Mouse (Mus musculus) spleen, adult 18-20 months (tissue): ENCODE results near the gene Mast4.

Experiments
- DNase-seq, 2 experiments: peaks; one replicate each; pipeline ENCODE4 v3.0.0; 2022; ENCODE audit warnings: mixed read lengths in 2 of 2

Gene Mast4

DNA sequence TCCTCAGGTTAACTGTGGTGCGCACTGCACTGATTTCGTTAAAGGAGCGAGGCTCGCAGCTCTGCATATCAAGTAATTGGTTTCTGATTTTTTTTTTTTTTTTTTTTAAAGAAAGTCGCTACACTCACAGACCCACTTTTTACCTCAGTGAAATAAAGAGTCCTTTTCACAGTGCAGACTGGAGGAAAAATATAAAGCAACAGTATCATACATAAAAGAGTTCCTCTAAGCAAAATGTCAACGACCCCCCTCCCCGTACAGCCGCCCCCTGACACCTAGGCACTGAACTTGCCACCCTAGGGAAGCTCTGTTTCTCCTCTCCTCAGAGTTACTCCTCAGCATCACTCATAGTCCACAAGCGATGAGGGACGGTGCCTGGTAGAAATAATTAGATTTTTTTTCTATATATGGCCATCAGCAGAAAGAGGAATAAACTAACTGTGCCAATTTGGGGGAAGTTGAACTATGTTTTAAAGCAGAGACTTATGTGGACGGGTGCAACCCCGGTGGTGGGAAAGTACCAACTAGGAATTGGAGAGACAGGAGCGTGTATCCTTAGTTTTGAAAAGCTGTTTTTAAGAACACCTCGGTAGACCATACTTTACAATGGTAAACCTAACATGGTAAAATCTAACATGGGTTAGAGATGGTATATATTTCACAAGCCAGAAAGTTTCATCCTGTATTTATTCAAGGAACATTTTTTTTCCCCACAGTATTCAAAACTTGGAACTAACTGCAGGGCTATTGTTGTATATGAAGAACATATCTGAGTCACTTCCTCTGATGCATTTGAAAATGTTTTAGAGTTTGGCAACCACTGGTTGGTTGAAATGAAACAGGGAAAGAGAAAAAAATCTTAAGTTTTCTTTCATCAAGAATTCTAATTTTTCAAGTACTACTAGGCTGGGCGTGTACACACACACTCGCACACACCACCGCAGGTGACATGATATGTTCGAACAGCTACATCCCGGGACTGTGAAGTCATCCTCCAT lies 375.7 kb downstream of the Mast4 start:
- no peak for DNase-seq

- no peak for DNase-seq
These were observed 376.6 kb downstream of the Mast4 start for GRCm38 (mm10) chr13:102957508-102958272.

- DNase-seq = no peak
These were observed 378.8 kb downstream of the Mast4 start for GRCm38 (mm10) chr13:102955506-102955905.

DNA sequence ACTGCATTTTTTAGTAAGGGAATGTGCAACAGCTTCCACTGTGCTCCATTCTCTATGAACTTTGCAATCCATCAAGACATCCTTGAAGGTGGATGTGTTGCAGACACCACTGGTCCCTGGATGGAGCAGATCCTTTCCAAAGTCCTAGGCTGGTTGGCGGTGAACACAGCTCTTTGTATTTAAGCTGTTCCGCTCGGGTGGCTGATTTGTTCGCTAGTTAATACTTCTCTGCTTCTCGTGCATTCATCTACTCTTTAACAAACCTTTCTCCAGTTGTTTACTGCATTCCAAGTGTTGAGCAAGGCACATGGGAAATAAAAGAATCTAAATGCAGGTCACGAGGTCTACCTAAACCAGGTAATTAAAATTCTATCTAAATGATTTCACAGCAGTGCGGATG lies 384.5 kb downstream of the Mast4 start:
- DNase-seq = no peak

DNA sequence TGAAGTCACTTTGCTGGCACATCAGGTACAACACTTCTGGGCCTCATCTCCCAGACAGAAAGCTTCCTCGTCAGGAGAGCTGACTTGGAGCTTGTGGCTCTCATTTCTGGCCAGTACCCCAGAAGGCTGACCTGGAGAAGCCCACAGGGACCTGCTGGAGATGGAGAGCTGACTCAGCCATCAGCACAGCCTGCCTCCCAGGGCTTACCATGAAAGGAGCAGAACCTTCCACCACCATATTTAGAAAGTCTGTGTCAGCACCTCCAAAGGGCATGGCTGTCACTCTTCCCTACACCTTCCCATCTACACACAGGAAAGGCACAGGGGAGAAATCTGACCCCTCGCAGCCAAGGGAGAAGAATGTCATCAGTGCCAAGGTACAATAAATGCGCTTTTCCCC lies 385.3 kb downstream of the Mast4 start:
- DNase-seq = no peak

DNA sequence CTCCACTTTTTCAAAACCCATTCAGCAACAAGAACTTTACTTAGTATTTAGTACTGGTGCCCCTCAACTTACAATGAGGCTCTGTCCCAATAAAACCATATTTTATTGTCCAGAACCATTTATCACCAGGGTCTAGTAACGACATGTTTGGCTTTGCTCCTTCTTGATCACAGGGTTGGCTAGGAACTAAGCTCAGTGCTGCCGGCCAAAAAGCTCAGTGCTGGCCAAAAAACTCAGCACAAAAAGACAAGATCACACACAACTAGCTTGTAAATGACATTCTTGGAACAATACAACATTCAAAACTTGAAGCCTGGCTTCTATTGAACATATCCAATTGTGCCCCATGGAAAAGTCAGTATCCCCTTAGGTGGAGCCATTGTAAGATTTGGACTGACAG lies 386.8 kb downstream of the Mast4 start:
- no peak for DNase-seq

- no peak for DNase-seq
These were observed 388.1 kb downstream of the Mast4 start for GRCm38 (mm10) chr13:102946024-102946821.

GRCm38 (mm10) chr13:102945450-102945849 lies 388.8 kb downstream of the Mast4 start:
- no peak for DNase-seq

DNA sequence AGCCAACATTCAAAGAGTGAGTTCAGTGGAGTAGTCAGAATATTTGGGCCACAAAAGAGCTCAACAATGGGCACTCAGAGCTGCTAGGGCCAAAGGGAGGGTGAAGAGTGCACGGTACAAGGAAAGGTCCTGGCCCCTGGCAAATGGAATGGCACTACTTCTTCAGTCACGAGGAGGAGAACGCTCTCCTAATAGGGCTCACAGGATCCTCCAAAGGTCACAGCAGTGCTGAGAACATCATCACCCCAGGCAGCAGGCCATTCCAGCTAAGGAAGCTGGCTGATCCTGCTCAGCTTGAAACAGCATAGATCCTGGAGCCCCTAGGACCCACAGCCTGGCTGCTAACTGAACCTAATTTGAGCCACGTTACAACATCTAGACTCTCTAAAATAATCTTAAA lies 389.8 kb downstream of the Mast4 start:
- DNase-seq = no peak

DNA sequence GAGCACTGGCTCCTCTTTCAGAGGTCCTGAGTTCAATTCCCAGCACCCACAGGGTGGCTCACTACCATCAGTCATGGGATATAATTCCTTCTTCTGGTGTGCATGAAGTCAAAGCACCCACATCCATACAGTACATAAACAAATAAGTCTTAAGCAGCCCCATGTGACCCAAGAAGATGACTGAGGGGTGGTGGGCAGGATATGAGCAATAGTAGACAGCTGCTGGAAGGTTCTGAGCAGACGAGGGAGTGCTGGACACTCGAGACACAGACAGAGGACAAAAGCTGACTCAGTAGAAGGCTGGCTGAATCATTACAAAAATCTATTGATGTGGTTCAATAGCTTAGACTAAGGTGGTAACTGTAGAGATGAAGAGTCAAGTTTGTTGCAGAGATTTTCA lies 391.7 kb downstream of the Mast4 start:
- no peak for DNase-seq

DNA sequence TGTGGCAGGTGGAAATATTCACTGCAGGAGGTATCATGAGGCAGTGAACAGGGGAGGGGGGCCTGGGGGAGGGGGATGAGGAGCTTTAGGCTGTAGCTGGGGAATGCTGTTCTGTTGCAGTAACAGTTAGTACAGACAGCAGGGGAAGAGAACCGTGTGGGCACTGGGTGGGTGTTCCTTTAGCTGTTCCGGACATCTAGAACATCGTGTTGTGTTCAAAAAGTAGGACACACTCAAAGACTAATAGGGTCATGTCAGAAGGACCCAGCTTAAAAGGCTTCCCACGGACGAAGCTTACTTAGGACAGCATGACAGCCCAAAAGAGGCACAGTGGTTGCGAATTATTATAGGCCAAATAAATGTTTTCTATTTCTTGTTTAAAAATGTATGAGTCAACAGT lies 393.8 kb downstream of the Mast4 start:
- DNase-seq = no peak

DNA sequence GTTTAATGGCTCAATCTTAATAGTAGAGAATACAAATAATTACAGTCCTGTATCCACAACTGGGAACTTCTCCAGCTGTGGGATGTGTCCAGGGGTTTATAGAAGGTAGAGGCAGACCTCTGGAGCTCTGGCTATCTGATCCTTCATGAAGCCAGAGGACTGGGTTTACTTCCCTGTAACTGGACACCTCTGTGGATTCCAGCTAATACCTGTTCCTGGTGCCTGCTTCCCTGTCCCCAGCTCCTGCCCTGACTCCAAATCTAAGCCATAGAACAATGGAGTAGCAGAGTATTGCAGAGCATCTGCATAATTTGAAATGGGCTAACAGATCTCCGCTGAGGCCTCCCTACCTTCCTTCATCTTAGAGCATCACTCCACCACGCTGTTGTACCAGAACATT lies 398.1 kb downstream of the Mast4 start:
- no peak for DNase-seq

- DNase-seq = no peak
These were observed 398.5 kb downstream of the Mast4 start for GRCm38 (mm10) chr13:102935788-102936187.

DNA sequence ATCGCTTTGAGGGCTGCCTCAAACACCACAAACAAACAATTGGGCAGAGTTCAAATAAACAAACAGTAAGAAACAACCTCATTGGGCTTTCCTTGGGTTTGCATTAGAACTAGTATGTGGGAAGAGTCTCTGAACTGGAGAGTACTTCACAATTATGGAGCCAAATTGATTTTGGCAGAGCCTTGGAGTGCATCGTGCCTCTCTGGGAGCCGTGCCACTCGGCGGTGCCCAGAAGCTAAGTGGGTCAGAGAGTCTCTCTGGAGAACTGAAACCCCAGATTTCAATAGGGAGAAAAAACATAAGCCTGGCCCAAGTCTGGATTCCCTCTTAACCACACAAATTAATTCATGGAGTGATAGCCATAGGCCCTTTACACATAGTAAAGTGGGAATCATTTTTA lies 400.6 kb downstream of the Mast4 start:
- no peak for DNase-seq

DNA sequence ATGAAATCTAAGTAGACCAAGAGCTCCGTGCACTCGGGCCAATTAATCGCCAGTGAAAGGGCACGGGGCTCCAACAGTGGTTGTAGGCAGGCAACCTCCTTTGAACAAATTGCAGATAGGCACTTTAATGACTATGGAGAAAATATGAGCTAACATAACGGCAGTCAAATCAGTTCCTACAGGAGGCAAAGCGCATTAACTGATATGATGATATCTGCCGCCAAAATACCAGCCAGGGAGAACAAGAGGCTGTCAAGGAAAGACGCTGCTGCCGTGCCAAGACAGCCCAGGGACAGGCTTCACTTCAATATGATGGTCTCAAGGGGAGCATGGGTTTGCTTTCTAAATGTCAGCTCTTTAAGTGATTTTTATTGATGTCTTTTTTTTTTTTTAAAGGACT lies 401.9 kb downstream of the Mast4 start:
- no peak for DNase-seq

- DNase-seq = no peak
These were observed 402.3 kb downstream of the Mast4 start for GRCm38 (mm10) chr13:102931951-102932350.

DNA sequence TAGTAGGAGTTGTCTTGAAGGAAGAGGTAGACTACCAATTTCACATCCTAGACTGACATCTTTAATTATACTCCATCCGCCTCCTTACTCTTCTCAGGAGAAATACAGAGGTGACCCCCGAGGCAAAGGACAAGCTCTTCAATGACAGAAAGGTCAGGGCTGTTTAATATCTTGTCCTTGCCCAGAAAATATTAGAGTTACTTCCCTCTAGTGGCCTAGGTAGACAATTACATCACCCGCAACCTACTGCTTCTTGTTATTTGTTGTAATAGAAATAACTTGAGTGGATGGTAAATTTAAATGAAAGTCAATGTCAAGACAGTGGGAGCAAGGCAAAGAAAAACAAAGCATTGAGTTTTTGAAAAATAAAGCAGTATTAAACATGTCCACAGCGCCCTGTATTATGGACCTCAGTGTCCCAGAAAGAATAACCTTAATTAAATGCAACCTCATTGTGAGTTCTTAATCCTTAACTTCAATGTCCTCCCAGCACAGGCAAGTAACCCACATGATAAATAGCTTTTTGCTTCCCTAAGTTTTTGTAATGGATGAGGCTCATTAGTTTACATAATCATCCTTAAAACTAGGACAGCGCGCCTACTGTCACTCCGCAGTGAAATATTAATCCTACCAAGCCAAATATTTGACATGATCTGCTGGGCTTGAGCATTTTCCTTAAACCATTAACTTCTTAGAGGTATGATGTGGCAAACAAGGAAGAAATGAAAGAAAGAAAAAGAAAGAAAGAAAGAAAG lies 408.3 kb downstream of the Mast4 start:
- no peak for DNase-seq

- no peak for DNase-seq
These were observed 414.6 kb downstream of the Mast4 start for GRCm38 (mm10) chr13:102919741-102920140.

DNA sequence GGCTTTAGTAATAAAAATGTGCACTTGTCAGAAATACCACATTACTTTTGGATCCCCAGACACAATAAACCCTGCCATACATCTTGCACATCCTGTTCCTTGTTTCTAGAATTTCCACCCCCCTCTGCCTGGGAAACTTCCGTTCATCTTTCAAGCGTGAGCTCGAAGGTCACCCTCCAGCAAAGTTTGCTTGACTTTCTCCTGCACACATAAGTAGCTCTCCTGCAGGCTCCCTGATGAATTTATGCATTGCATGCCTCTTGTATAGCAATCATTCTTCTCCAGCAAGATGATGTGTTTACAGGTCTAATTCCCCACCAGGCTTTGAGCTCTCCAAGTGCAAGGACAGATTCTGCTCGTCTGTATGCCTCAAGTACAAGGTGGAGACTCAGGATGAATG lies 415.7 kb downstream of the Mast4 start:
- no peak for DNase-seq

DNA sequence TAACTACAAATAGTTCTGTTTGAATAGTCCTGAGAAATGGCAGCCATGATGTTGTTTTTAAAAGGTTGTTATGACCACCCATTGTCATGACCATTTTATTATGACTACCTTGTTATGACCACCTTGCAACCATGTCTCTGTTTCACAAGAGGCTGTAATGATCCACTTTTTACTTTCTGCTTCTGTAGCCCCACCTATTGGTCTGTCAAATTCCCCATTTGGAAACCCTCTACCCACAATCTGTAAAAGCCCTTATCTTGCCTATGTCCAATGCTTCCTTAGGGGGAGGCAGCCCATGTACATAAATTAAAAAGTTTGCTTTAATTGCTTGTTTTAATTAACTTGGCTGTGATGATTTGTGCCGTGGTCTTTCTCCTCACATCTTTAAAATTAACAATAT lies 419.0 kb downstream of the Mast4 start:
- no peak for DNase-seq

DNA sequence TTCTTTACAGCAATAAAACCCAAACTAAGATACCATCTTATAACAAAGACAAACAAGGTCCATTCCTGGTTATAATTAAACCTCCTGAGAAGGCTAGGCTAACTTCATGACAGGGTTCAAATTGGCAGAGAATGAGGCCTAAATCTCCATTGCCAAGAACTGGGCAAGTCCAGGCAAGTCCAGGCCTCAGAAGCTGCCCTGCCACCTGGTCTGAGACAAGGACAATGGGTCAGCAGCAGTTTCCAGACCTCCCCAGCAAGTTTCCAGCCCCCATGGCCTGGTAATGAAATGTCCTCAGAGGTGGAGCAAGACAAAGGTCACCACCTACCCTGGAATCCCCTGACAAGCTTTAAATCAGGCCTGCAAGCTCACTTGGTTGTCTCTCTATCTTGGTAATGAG lies 419.5 kb downstream of the Mast4 start:
- DNase-seq = no peak

DNA sequence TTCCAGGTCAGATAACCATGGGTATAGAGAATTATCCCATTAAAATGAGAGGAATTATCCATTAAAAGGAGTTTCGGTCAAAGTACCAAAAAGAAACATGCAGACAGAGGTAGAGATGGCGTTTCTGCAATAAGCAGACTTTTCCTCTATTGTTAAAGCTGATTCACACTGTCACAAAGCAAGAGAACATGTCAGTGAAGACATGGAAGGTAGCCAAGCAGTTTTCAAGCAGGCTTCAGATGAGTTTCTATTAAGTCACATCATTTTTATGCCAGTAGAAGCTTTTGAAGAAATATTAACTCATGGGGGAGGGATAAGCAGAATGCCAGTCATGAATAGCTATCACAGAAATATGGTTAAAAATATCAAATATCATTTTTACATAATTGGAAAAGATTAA lies 420.4 kb downstream of the Mast4 start:
- DNase-seq = no peak
